Mouse (Mus musculus) CD4-positive helper T cell, adult 2 months (primary cell): ENCODE results near the gene Scn3a.

Source experiments
- DNase-seq: peaks from one replicate; pipeline ENCODE4 v3.0.0-alpha.2; 2012; ENCODE audit warnings: low read depth, missing footprints, low spot score

Scn3a gene

GRCm38 (mm10) chr2:65566793-65567787 is at the start of gene Scn3a:
Gene Scn3a (minus strand): TSS chr2:65567627.
- peak; percentile 49 for DNase-seq

GRCm38 (mm10) chr2:65611887-65612286 is 44.5 kb upstream of the Scn3a start:
- DNase-seq = no peak

GRCm38 (mm10) chr2:65607813-65608212 is 40.4 kb upstream of the Scn3a start:
- DNase-seq = no peak

GRCm38 (mm10) chr2:65587679-65588078 is 20.3 kb upstream of the Scn3a start:
- DNase-seq = no peak

- no peak for DNase-seq
These were observed 498 bp upstream of the Scn3a start for GRCm38 (mm10) chr2:65567925-65568324.

GRCm38 (mm10) chr2:65563898-65564297 is 3.5 kb downstream of the Scn3a start:
- no peak for DNase-seq

GRCm38 (mm10) chr2:65557719-65558118 is 9.7 kb downstream of the Scn3a start:
- no peak for DNase-seq

- DNase-seq = no peak
These were observed 12.8 kb downstream of the Scn3a start for GRCm38 (mm10) chr2:65554662-65555061.

GRCm38 (mm10) chr2:65553473-65553872 is 14.0 kb downstream of the Scn3a start:
- no peak for DNase-seq

GRCm38 (mm10) chr2:65552727-65553126 is 14.7 kb downstream of the Scn3a start:
- DNase-seq = no peak

- DNase-seq = no peak
These were observed 15.2 kb downstream of the Scn3a start for GRCm38 (mm10) chr2:65552222-65552621.

GRCm38 (mm10) chr2:65551736-65552135 is 15.7 kb downstream of the Scn3a start:
- no peak for DNase-seq

GRCm38 (mm10) chr2:65550564-65550963 is 16.9 kb downstream of the Scn3a start:
- no peak for DNase-seq

- DNase-seq = no peak
These were observed 18.8 kb downstream of the Scn3a start for GRCm38 (mm10) chr2:65548665-65549064.

- no peak for DNase-seq
These were observed 20.1 kb downstream of the Scn3a start for GRCm38 (mm10) chr2:65547341-65547740.

- DNase-seq = no peak
These were observed 24.4 kb downstream of the Scn3a start for GRCm38 (mm10) chr2:65542906-65543592.

GRCm38 (mm10) chr2:65541781-65542180 is 25.6 kb downstream of the Scn3a start:
- no peak for DNase-seq

GRCm38 (mm10) chr2:65538436-65538835 is 29.0 kb downstream of the Scn3a start:
- no peak for DNase-seq

- DNase-seq = no peak
These were observed 35.1 kb downstream of the Scn3a start for GRCm38 (mm10) chr2:65532127-65532854.

- DNase-seq = no peak
These were observed 38.3 kb downstream of the Scn3a start for GRCm38 (mm10) chr2:65529148-65529547.

- DNase-seq = no peak
These were observed 50.7 kb downstream of the Scn3a start for GRCm38 (mm10) chr2:65516703-65517102.

GRCm38 (mm10) chr2:65508217-65508616 is 59.2 kb downstream of the Scn3a start:
- no peak for DNase-seq
